Mouse (Mus musculus) adrenal gland, adult 8-10 months (tissue): ENCODE results near the gene Acot2. TPM values are rescaled to one million over a fixed set of nuclear protein-coding genes. Genes with fewer than 3 reads are reported as not detected.
"Not testable (repeated sequence)": the region's sequence is repeated elsewhere in the genome, so short reads cannot be mapped to it uniquely, and the experiment has no call there.

ENCODE experiments used
- DNase-seq: peaks from one replicate; pipeline ENCODE4 v3.0.0; 2022
- total RNA-seq, 4 experiments: library from RNA; stranded (reverse); gene quantifications; 2 replicates each; pipeline ENCODE4 v1.2.4; 2022

Gene Acot2
- 10 to 100 TPM; 16.1 to 33.1 (median 23.3) TPM for total RNA-seq

DNA sequence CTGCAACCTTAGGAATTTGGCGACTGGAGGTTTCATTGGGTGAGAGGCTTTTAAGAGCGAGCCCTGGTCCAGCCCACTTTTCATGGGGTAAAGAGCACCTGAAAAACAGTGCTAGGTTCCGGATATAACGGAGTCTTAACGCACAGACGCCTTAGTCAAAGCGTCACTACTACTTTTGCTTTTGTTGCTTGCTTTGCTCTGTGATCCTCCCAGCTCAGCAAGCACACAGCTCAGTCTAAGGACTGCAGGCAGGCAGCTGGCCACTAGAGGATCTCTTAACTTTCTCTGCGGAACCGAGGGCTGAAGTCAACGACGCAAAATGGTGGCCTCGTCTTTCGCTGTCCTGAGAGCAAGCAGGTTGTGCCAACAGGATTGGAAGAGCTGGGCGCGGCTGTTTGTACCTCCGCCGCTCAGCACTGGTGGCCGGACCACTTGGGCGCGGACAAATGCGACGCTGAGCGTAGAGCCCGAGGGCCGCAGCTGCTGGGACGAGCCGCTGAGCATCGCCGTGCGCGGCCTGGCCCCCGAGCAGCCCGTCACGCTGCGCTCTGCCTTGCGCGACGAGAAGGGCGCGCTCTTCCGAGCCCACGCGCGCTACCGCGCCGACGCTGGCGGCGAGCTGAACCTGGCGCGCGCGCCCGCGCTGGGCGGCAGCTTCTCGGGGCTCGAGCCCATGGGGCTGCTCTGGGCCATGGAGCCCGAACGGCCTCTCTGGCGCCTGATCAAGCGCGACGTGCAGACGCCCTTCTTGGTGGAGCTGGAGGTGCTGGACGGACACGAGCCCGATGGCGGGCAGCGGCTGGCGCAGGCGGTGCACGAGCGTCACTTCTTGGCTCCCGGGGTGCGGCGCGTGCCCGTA, at the start of gene Acot2:
Acot2 (plus strand) TSS at position 279 of the 859 bp plus-strand sequence.
- DNase-seq: peak; percentile 71

DNA sequence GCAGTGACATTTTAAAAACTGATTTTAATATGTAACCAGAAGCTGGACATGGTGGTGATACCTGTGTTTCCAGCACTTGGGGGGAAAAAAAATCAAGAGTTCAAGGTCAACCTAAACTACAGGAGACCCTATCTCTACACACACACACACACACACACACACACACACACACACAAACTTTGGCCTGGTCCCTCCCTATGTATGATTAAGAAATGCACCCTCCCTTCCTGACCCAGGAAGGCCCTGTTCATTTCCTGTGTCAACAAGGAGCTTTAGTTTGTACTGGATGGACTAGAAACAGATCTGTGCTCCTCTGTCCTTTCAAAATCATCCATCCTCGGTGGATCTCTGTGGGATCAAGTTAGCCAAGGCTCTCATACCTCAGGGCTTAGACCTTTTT, 49.1 kb upstream of the Acot2 start:
- DNase-seq: not testable (repeated sequence)

GRCm38 (mm10) chr12:83939332-83939731, 48.3 kb upstream of the Acot2 start:
- DNase-seq: no peak

- DNase-seq: no peak
Measured at GRCm38 (mm10) chr12:83940031-83940430, 47.6 kb upstream of the Acot2 start.

DNA sequence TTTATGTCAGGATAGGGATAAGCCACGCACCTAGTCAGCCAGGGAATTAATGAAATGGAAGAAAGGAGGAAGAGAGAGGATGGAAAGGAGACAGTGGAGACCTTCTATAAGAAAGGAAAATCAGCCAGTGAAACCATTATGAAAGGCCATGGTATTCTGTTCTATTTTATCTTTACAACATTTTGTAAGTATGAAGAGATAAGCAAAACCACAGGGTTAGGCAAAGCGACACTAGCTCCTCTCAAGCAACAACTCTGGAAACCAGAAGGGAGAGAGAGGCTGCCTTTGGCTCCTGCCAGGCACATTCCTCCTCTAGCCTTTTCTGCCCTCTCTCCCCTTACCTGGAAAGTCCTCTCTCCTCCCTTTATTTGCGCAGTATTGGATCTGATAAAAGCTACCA, 45.7 kb upstream of the Acot2 start:
- no peak for DNase-seq

DNA sequence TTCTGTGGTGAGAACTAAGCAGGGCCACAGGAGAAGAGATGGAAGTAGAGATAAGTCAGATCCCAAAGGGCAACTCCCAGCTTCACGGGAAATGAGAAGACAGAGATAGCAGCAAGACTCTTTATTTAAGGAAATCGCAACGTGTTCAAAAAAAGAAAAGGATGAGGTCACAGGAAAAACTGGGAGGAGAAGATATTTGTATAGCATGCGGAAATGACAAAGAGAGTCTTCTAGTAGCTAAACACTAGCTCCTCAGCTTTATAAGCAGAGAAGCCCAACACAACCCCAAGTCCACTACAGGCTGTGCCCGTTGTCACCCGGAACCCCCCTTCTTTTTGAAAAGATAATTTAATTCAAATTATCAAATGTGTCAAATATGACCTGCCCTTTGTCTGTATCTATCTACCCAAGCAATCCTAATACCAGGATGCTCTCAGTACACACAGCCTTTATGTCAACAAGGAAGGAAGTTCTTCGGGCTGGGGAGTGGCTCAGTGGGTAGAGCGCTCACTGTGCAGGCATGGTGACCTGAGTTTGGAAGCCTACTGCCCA, 40.3 kb upstream of the Acot2 start:
- DNase-seq: no peak

DNA sequence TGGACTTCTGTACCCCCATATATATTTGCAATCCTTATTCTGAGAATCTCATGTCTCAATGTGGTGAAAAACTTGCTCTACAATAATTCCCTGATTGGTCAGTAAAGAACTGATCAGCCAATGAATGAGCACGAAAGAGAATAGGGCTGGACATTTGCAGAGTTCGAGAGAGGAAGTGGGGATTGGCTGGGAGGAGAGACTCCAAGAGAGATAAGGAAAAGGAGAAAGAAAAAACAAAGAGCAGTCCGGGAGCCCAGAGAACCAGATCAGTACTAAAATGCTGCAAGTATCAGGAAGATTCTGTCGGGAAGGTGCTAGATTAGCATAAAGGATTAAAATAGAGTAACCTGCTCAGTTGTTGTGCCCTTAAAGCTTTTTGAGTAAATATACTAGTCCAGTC, 38.6 kb upstream of the Acot2 start:
- no peak for DNase-seq

DNA sequence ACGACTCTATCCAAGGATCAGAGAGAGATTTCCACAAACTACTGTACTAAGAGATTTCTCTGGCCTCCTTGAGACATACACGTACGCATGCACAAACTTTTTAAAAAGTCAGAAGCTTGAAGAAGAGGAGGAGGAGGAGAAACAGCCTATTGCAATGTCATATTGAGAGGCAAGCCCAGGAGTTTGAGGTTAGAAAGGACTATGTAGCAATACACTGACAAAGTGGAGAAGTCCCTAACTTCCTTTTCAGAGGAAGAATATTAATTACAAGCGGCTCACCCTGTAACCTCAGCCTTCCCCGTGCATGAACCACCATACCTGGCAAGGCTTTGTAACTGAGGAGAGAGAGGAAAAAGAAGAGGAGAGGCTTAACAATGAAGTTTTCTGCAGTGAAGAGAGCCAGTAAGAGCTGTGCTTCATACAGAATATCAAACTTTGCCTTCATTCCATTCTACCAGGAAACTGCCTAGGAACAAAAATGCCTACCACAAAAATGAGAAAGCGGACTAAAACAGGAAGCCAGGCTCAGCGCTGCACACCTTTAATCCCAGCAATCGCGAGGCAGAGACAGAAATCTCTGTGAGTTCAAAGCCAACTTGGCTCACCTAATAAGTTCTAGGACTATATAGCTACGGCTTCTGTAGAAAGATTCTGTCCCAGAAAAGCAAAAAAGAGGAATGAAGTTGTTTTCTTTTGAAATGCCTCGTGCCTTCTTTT, 37.7 kb upstream of the Acot2 start:
- no peak for DNase-seq

DNA sequence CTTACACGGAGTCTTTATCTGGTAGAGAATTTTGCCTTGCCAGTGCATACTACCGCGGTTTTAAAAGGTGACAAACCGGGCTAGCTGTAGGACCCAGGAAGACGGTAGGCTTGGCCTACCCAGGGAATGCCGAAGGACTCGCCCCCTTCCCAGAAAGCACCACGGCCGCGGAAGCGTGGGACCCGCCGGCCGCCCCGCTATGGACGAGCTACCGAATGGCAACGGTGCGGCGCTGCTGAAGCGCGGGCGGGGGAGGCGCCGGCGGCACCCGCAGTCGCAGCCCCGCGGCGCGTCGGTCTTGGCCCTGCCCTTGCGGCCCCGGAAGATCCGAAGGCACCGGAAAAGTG, 37.2 kb upstream of the Acot2 start, which contains the start of gene Riox1:
Riox1 (plus strand) TSS at position 116 of the 347 bp plus-strand sequence.
- DNase-seq: peak; percentile 79

DNA sequence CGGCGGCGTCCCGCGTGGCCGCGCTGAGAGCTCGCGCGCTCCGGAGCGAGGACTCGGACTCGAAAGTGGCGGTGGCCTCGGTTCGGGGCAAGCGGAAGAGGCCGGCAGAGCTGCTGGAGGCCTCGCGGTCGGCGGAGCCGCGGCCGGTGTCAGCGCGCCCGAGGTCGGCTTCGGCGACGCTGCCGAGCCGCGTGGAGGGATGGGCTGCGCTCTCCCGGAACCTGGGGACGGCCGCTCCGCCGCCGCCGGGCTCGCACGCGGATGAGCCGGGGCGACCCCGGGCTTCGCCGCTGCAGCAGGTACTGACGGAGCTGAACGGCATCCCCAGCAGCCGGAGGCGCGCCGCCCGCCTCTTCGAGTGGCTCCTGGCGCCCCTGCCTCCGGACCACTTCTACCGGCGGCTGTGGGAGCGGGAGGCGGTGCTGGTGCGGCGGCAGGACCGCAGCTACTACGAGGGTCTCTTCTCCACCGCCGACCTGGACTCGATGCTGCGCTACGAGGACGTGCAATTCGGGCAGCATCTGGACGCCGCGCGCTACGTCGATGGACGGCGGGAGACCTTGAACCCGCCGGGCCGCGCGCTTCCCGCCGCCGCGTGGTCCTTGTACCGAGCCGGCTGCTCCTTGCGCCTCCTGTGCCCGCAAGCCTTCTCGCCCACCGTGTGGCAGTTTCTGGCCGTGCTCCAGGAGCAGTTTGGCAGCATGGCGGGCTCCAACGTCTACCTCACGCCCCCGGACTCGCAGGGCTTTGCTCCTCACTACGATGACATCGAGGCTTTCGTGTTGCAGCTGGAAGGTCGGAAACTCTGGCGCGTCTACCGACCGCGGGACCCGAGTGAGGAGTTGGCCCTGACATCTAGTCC, 36.6 kb upstream of the Acot2 start:
- no peak for DNase-seq

- DNase-seq: no peak
Measured at GRCm38 (mm10) chr12:83951711-83952575, 35.7 kb upstream of the Acot2 start.

- DNase-seq: no peak
Measured at GRCm38 (mm10) chr12:83958278-83958677, 29.4 kb upstream of the Acot2 start.

GRCm38 (mm10) chr12:83965235-83965634, 22.4 kb upstream of the Acot2 start:
- no peak for DNase-seq

GRCm38 (mm10) chr12:83972117-83972516, 15.5 kb upstream of the Acot2 start:
- no peak for DNase-seq

- no peak for DNase-seq
Measured at GRCm38 (mm10) chr12:83978862-83979261, 8.8 kb upstream of the Acot2 start.

GRCm38 (mm10) chr12:83981615-83982014, 6.0 kb upstream of the Acot2 start:
- DNase-seq: no peak

DNA sequence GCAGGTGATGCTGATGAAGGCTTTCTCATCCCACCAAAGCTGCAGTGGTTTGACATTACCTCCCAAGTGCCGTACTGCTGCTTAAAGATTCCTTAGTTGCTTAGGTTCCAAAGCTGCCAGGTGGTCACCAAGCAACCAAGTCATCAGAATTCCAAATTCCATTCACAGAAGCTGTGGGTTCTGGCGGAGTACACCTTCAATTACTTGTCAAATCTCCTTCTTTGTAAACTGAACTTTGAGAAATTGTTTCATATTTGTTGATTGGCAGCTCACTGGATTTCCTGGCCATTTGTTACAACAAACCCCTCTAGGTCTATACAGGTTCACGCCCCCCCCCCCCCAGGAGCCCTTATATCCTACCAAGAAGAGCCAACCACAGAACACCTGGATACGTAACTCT, 2.9 kb upstream of the Acot2 start, which contains the start of gene Heatr4:
Heatr4 (minus strand) TSS at position 101 of the 400 bp plus-strand sequence.
- no peak for DNase-seq

GRCm38 (mm10) chr12:83987242-83987582, 449 bp upstream of the Acot2 start:
- DNase-seq: no peak

GRCm38 (mm10) chr12:83988483-83988882, 822 bp downstream of the Acot2 start:
- no peak for DNase-seq

GRCm38 (mm10) chr12:83989378-83989777, 1.7 kb downstream of the Acot2 start:
- no peak for DNase-seq

- DNase-seq: no peak
Measured at GRCm38 (mm10) chr12:83997221-83997620, 9.6 kb downstream of the Acot2 start.
